Mouse (Mus musculus) ES-E14 (cell line): Measurements from ENCODE around the gene Tm9sf1. TPM values are rescaled to one million over a fixed set of nuclear protein-coding genes. Genes with fewer than 3 reads are reported as not detected.
A peak's percentile ranks its signal among the peaks of the same experiment; 100 is the strongest.

Experiments
- DNase-seq: peaks from one replicate; pipeline ENCODE4 v3.0.0-alpha.2; 2013; ENCODE audit warnings: low read depth, low spot score
- H3K27ac ChIP-seq: 2 replicates; pipeline ENCODE4 v1.5.1; 2012; ENCODE audit warnings: low read depth, mild to moderate bottlenecking, low read length, moderate library complexity, mixed read lengths; ENCODE audit not compliant: poor library complexity, insufficient read depth, severe bottlenecking
- H3K36me3 ChIP-seq: 2 replicates; pipeline ENCODE4 v1.6.1; 2012; ENCODE audit warnings: mild to moderate bottlenecking, low read length, moderate library complexity, mixed read lengths; ENCODE audit not compliant: control insufficient read depth, poor library complexity, insufficient read depth, severe bottlenecking
- H3K4me1 ChIP-seq, 2 experiments: fragments of 150-350 bp in 1 of 2; sonication (generic) in 1 of 2; 2 replicates each; pipeline ENCODE4 v1.6.1; 2012; ENCODE audit warnings: low read length in 2 of 2, mild to moderate bottlenecking in 1 of 2, mixed read lengths in 1 of 2; ENCODE audit not compliant: control insufficient read depth in 2 of 2, insufficient read depth in 2 of 2, poor library complexity in 1 of 2
- H3K4me3 ChIP-seq, 2 experiments: fragments of 150-350 bp in 1 of 2; sonication (generic) in 1 of 2; 2 replicates each; pipeline ENCODE4 v1.5.1; 2012; ENCODE audit warnings: low read length in 2 of 2, low read depth in 1 of 2, mild to moderate bottlenecking in 1 of 2, mixed read lengths in 1 of 2; ENCODE audit not compliant: insufficient read depth in 1 of 2, poor library complexity in 1 of 2, severe bottlenecking in 1 of 2
- H3K9ac ChIP-seq: 2 replicates; pipeline ENCODE4 v1.6.1; 2012; ENCODE audit warnings: low read depth, mild to moderate bottlenecking, low read length, mixed read lengths; ENCODE audit not compliant: poor library complexity, insufficient read depth, severe bottlenecking
- H3K9me3 ChIP-seq: fragments of 150-350 bp; sonication (generic); 2 replicates; pipeline ENCODE4 v1.6.1; 2012; ENCODE audit warnings: low read depth, mild to moderate bottlenecking, low read length; ENCODE audit not compliant: control insufficient read depth, insufficient read depth
- CHD2 ChIP-seq: IDR thresholded peaks from 2 replicates; pipeline ENCODE4 v1.6.1; 2014; ENCODE audit warnings: mild to moderate bottlenecking, low read depth, low read length, inconsistent platforms
- HCFC1 ChIP-seq: IDR thresholded peaks from 2 replicates; pipeline ENCODE4 v1.6.1; 2012; ENCODE audit warnings: low read length, inconsistent platforms, borderline replicate concordance; ENCODE audit not compliant: insufficient read depth
- MAFK ChIP-seq: IDR thresholded peaks from 2 replicates; pipeline ENCODE4 v1.6.1; 2014; ENCODE audit warnings: mild to moderate bottlenecking, low read depth, low read length, inconsistent platforms; ENCODE audit not compliant: insufficient read depth
- ZC3H11A ChIP-seq: IDR thresholded peaks from 2 replicates; pipeline ENCODE4 v1.6.1; 2012; ENCODE audit warnings: low read depth, mild to moderate bottlenecking, inconsistent platforms, low read length, borderline replicate concordance
- ZNF384 ChIP-seq: IDR thresholded peaks from 2 replicates; pipeline ENCODE4 v1.6.1; 2012; ENCODE audit warnings: low read depth, low read length, inconsistent platforms
- in situ Hi-C, 2 experiments: fragments of 600-800 bp; cut with MboI; formaldehyde crosslinking; loops; one replicate each; pipeline ENCODE4 v1.15.1; 2025; ENCODE audit warnings: low sequenced_read_pairs in 2 of 2, inconsistent platforms in 1 of 2; ENCODE audit not compliant: unreplicated experiment in 2 of 2
- total RNA-seq: library from RNA; depleted of rRNA; stranded (reverse); fragments of 300-350 nt; gene quantifications from 2 replicates; pipeline ENCODE4 v1.2.3, GENCODE M21; 2012

The Tm9sf1 gene
- total RNA-seq, 1 experiment = 41.1 TPM

- Histone ChIP-seq H3K9me3 (no peaks in the 10 kb centered on the region), H3K4me1 (peaks cover 0 to 5% of the 10 kb centered on the region in 2 experiments; a peak in 1 of 4 replicates), H3K4me3 (no peak overlapping the region), H3K9ac (no peak overlapping the region), H3K36me3 (peaks cover 90% of the 10 kb centered on the region), H3K27ac (no peak overlapping the region)
- TF ChIP-seq MAFK (no peak), ZC3H11A (no peak), CHD2 (no peak), HCFC1 (no peak), ZNF384 (0 out of 2 replicates have a peak, but pooled peaks have one; percentile 53)
- in situ Hi-C loops = no loop called here
- peak; percentile 50 for DNase-seq
These were observed 14.3 kb downstream of the Tm9sf1 start for GRCm38 (mm10) chr14:55629312-55629711.

- no peak for TF ChIP-seq CHD2
- TF ChIP-seq MAFK = no peak
- no peak for TF ChIP-seq ZC3H11A
- no peak for TF ChIP-seq ZNF384
- TF ChIP-seq HCFC1 = no peak
- Histone ChIP-seq H3K4me3 (no peak overlapping the region), H3K9me3 (no peaks in the 10 kb centered on the region), H3K36me3 (peaks cover 80% of the 10 kb centered on the region), H3K9ac (no peak overlapping the region), H3K4me1 (0 out of 4 replicates have a peak, but pooled peaks cover 0 to under 1% of the 10 kb centered on the region in 2 experiments), H3K27ac (no peak overlapping the region)
- DNase-seq = no peak
- in situ Hi-C loops = no loop called here
These were observed 15.4 kb downstream of the Tm9sf1 start for GRCm38 (mm10) chr14:55628077-55628827.

GRCm38 (mm10) chr14:55618486-55619195 is 25.0 kb downstream of the Tm9sf1 start:
- in situ Hi-C loops = no loop called here
- Histone ChIP-seq H3K9me3 (no peaks in the 10 kb centered on the region), H3K36me3 (peaks cover 2% of the 10 kb centered on the region; the same call in 1 of the 2 replicates), H3K4me1 (peaks cover 0 to 11% of the 10 kb centered on the region in 2 experiments; a peak in 2 of 4 replicates), H3K27ac (no peak overlapping the region), H3K9ac (no peak overlapping the region; the same call in 1 of the 2 replicates), H3K4me3 (peak overlapping the region; percentile 27 to 40)
- no peak for DNase-seq
- TF ChIP-seq CHD2 = no peak

- Histone ChIP-seq H3K4me1 (peaks cover 0 to 8% of the 10 kb centered on the region in 2 experiments; a peak in 2 of 4 replicates), H3K27ac (no peak within 1 kb of the TSS), H3K36me3 (peaks cover 2% of the 10 kb centered on the region; the same call in 1 of the 2 replicates), H3K9ac (peak within 1 kb of the TSS; percentile 12; the same call in 1 of the 2 replicates), H3K9me3 (no peaks in the 10 kb centered on the region), H3K4me3 (peak within 1 kb of the TSS; percentile 27 to 40)
- in situ Hi-C loops = no loop called here
- TF ChIP-seq CHD2 (peak; percentile 60), HCFC1 (no peak), ZNF384 (no peak)
- DNase-seq = peak; percentile 90
These were observed 25.8 kb downstream of the Tm9sf1 start, which contains the start of gene Rec8 for GRCm38 (mm10) chr14:55617822-55618221. Gene Rec8 (plus strand): TSS chr14:55618037.
